15 mouse cellular contexts compared by ENCODE assay signal in genomic region chr14:67142556-67143250, GRCm38 (mm10).
A peak's percentile ranks its signal among the peaks of the same experiment; 100 is the strongest.
DNase-seq lines count a peak whose midpoint lies in the region; ATAC-seq lines count a peak whose summit lies in the region.
"Had no signal": no experiment of that assay in that cellular context is flagged by ENCODE, and none has a peak within 500 bp of the region (broad histone marks: within the 10 kb centered on the region; RNA-seq: fewer than 3 reads in every experiment).

No protein-coding gene starts in this region.

- H3K27ac ChIP-seq in hindbrain, embryonic 14.5 days, result 0 out of 2 replicates have a peak overlapping the region, but pooled peaks have one; percentile 41
- H3K27ac ChIP-seq in hindbrain, embryonic 13.5 days, result no peak overlapping the region
- peak overlapping the region; percentile 89 for H3K27ac ChIP-seq in forebrain, embryonic 15.5 days (replicated peaks)
- no peak overlapping the region for H3K27ac ChIP-seq in midbrain, embryonic 16.5 days (ENCODE audit: low read length)
- H3K27ac ChIP-seq: heart, embryonic 15.5 days; intestine, embryonic 15.5 days had no signal

- H3K4me2 ChIP-seq in hindbrain, embryonic 14.5 days (replicated peaks), result no peak overlapping the region
- no peak overlapping the region for H3K4me2 ChIP-seq in hindbrain, embryonic 13.5 days
- H3K4me2 ChIP-seq in forebrain, embryonic 15.5 days (replicated peaks), result peak overlapping the region; percentile 32; the same call in 1 of the 2 replicates
- no peak overlapping the region for H3K4me2 ChIP-seq in midbrain, embryonic 16.5 days (ENCODE audit: low read length)
- H3K4me2 ChIP-seq: liver, embryonic 11.5 days had no signal

- no peaks in the 10 kb centered on the region for H3K9me3 ChIP-seq in hindbrain, embryonic 14.5 days (ENCODE audit: control insufficient read depth, low read length)
- H3K9me3 ChIP-seq in hindbrain, embryonic 13.5 days, result no peaks in the 10 kb centered on the region
- no peaks in the 10 kb centered on the region for H3K9me3 ChIP-seq in forebrain, embryonic 15.5 days
- no peaks in the 10 kb centered on the region for H3K9me3 ChIP-seq in midbrain, embryonic 16.5 days (replicated peaks; ENCODE audit: control insufficient read depth, low read length, poor library complexity, severe bottlenecking)
- H3K9me3 ChIP-seq: heart, embryonic 15.5 days; intestine, embryonic 15.5 days had no signal

- H3K4me1 ChIP-seq in hindbrain, embryonic 14.5 days (replicated peaks; ENCODE audit: control insufficient read depth, insufficient read depth, low read length), result peaks cover 32% of the 10 kb centered on the region
- peaks cover 35% of the 10 kb centered on the region for H3K4me1 ChIP-seq in hindbrain, embryonic 13.5 days (replicated peaks)
- peaks cover 43% of the 10 kb centered on the region for H3K4me1 ChIP-seq in forebrain, embryonic 15.5 days
- peaks cover 10% of the 10 kb centered on the region for H3K4me1 ChIP-seq in midbrain, embryonic 16.5 days (ENCODE audit: control insufficient read depth, insufficient read depth, low read length)

- no peaks in the 10 kb centered on the region for H3K27me3 ChIP-seq in hindbrain, embryonic 14.5 days (ENCODE audit: control insufficient read depth, insufficient read depth, low read length)
- H3K27me3 ChIP-seq in hindbrain, embryonic 13.5 days, result no peaks in the 10 kb centered on the region
- H3K27me3 ChIP-seq in forebrain, embryonic 15.5 days, result no peaks in the 10 kb centered on the region
- H3K27me3 ChIP-seq in midbrain, embryonic 16.5 days (ENCODE audit: control insufficient read depth, insufficient read depth, low read depth, low read length), result no peaks in the 10 kb centered on the region
- H3K27me3 ChIP-seq: heart, embryonic 15.5 days; intestine, embryonic 15.5 days had no signal

- H3K4me3 ChIP-seq in hindbrain, embryonic 14.5 days (replicated peaks; ENCODE audit: low read length), result no peak overlapping the region
- no peak overlapping the region for H3K4me3 ChIP-seq in hindbrain, embryonic 13.5 days
- no peak overlapping the region for H3K4me3 ChIP-seq in forebrain, embryonic 15.5 days
- H3K4me3 ChIP-seq in midbrain, embryonic 16.5 days (ENCODE audit: low read depth, low read length), result no peak overlapping the region
- H3K4me3 ChIP-seq: heart, embryonic 15.5 days; intestine, embryonic 15.5 days had no signal

- no peak overlapping the region for H3K9ac ChIP-seq in hindbrain, embryonic 14.5 days
- no peak overlapping the region for H3K9ac ChIP-seq in hindbrain, embryonic 13.5 days
- no peak overlapping the region for H3K9ac ChIP-seq in forebrain, embryonic 15.5 days (replicated peaks)
- H3K9ac ChIP-seq in midbrain, embryonic 16.5 days (ENCODE audit: low read depth, low read length), result no peak overlapping the region
- H3K9ac ChIP-seq: intestine, embryonic 15.5 days had no signal

- no peaks in the 10 kb centered on the region for H3K36me3 ChIP-seq in hindbrain, embryonic 14.5 days (replicated peaks; ENCODE audit: control insufficient read depth, insufficient read depth)
- no peaks in the 10 kb centered on the region for H3K36me3 ChIP-seq in hindbrain, embryonic 13.5 days
- no peaks in the 10 kb centered on the region for H3K36me3 ChIP-seq in forebrain, embryonic 15.5 days
- H3K36me3 ChIP-seq in midbrain, embryonic 16.5 days (ENCODE audit: control insufficient read depth, insufficient read depth, low read length), result no peaks in the 10 kb centered on the region
- H3K36me3 ChIP-seq: heart, embryonic 15.5 days; intestine, embryonic 15.5 days had no signal

- WGBS in hindbrain, embryonic 14.5 days, result 84% methylated on average over 6 of the region's 6 CpGs
- 80% methylated on average over 6 of the region's 6 CpGs for WGBS in hindbrain, embryonic 13.5 days
- whole genome bisulfite sequencing in forebrain, embryonic 15.5 days, result 64% methylated on average over 6 of the region's 6 CpGs
- WGBS in midbrain, embryonic 16.5 days, result 80% methylated on average over 6 of the region's 6 CpGs

- DNase-seq in hindbrain, embryonic 14.5 days (ENCODE audit: low spot score), result no peak
- peak; percentile 85 for DNase-seq in brain, adult 2 months (ENCODE audit: low read depth, low spot score)
- DNase-seq in cerebellum, adult 18-20 months, result peak; percentile 58 to 68
- DNase-seq in urinary bladder, postnatal 14 days (ENCODE audit: low spot score), result no peak
- DNase-seq: embryo, embryonic 11 days; gastrocnemius, postnatal 25 days; kidney, postnatal 36 days; thymus, postnatal 25 days had no signal

- no peak for ATAC-seq in hindbrain, embryonic 14.5 days (ENCODE audit: low FRiP score)
- ATAC-seq in hindbrain, embryonic 13.5 days (ENCODE audit: low FRiP score), result no peak
- peak; percentile 46; the same call in 1 of the 2 replicates for ATAC-seq in forebrain, embryonic 15.5 days (replicated peaks)
- ATAC-seq in midbrain, embryonic 16.5 days, result no peak; the same call in 1 of the 2 replicates
- ATAC-seq: activated CD4-positive, CD25-positive, alpha-beta regulatory T cell, adult 4 months had no signal

Comparison
In these comparisons a context has a peak if more than half of its experiments do, and no peak if none do; other contexts are left out.
1. H3K27ac ChIP-seq: peak in hindbrain, embryonic 14.5 days (single experiment) and forebrain, embryonic 15.5 days (single experiment); none in hindbrain, embryonic 13.5 days (single experiment) and midbrain, embryonic 16.5 days (single experiment).
2. DNase-seq: peak in brain, adult 2 months (single experiment) and cerebellum, adult 18-20 months (2 of 2); none in hindbrain, embryonic 14.5 days (single experiment) and urinary bladder, postnatal 14 days (single experiment).